Mouse (Mus musculus): ENCODE results near the gene Krtcap3. TPM values are rescaled to one million over a fixed set of nuclear protein-coding genes. Genes with fewer than 3 reads are reported as not detected.
"Not testable (repeated sequence)": the region's sequence is repeated elsewhere in the genome, so short reads cannot be mapped to it uniquely, and the experiment has no call there.

Gene Krtcap3
- 3.4 and 4.4 TPM in 2 replicates for polyA plus RNA-seq (2015; fragmentation: Nextera tagmentation; extraction: Ambion mirVana)

DNA sequence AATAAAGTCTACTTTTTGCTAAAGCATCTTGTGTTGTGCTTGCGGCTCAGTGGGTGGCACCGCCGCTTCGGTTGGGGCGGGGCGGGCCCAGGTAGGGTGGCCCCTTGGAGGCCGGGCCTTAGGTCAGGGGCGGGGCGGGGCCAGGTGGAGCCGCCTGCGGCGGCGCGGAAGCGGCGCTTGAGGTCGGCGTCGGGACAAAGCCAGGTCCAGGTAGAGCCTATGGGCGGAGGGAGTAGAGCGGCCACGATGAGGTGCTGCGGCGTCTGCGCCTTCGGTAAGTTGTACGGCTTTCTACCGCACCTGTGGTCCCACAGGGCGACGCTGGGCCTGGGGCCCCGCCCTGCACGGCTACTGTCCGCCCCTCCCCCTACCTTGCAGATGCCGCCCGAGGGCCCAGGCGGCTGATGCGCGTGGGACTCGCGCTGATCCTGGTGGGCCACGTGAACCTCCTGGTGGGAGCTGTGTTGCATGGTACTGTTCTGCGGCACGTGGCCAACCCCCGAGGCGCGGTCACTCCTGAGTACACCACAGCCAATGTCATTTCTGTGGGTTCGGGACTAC, at the start of gene Krtcap3:
Krtcap3 (plus strand) TSS at position 151 of the 561 bp plus-strand sequence.
- Histone ChIP-seq H3K4me1 (replicated peaks) (peaks cover 29% of the 10 kb centered on the region), H3K9me3 (replicated peaks) (no peaks in the 10 kb centered on the region), H3K4me3 (replicated peaks) (peak within 1 kb of the TSS; percentile 53), H3K27ac (no peak within 1 kb of the TSS), H3K9ac (peak within 1 kb of the TSS; percentile 36; the same call in 1 of the 2 replicates), H3K36me3 (peaks cover 73% of the 10 kb centered on the region), H3K27me3 (no peaks in the 10 kb centered on the region), H3K4me2 (peak within 1 kb of the TSS; percentile 68)
- DNase-seq, result peak; percentile 32
- WGBS (ENCODE audit: insufficient replicate concordance), result 62% methylated on average over 47 of the region's 47 CpGs
- ATAC-seq (ENCODE audit: low read depth), result peak; percentile 78

DNA sequence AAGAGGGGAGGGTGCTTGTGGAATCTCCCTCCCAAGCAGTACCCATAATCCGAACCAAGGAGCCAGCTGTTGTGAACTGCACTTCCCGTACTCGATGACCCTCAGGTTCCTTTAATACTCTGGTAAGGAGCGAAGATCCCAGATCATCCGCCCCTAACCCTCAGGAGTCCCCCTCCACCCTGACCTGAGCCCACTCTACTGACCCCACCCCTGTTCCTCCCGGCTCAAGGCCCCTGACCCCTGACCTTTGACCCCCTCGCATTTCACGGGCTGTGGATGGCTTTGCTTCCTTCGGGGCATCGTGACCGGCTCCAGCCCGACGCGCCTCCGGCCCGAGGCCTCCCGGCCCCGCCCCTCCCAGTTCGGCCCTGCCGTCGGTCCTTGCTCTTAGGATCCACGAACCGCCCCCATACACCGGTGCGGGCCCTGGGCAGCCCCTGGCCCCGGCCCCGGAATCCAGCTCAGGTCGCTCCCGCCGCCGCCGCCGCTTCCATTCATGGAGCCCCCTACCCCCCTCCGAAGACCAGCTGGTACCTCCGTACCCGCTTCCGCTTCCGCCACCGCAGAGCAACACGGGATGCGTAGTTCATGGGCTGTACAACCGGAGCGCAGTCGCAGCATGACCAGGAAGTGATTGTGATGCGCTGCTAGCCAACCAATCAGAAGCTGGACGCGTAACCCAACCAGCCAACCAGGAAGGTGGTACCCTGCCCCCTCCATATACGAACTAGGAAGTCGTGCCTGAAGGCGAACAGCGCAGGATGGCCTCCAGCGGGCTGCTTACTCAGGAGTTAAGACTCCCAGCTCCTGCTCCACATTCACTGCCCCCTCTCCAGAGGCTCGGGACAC, 49.5 kb upstream of the Krtcap3 start, which contains the start of gene Zfp513:
Zfp513 (minus strand) TSS at position 562 of the 849 bp plus-strand sequence.
- peak; percentile 95 for DNase-seq
- H3K9me3 ChIP-seq (replicated peaks), result peaks cover 5% of the 10 kb centered on the region
- peak within 1 kb of the TSS; percentile 91 for H3K4me2 ChIP-seq
- peaks cover 38% of the 10 kb centered on the region for H3K4me1 ChIP-seq (replicated peaks)
- H3K36me3 ChIP-seq, result peaks cover 85% of the 10 kb centered on the region
- 2% methylated on average over 53 of the region's 53 CpGs for WGBS (ENCODE audit: insufficient replicate concordance)
- H3K9ac ChIP-seq, result peak within 1 kb of the TSS; percentile 85
- peak within 1 kb of the TSS; percentile 82 for H3K27ac ChIP-seq
- no peaks in the 10 kb centered on the region for H3K27me3 ChIP-seq
- peak within 1 kb of the TSS; percentile 82 for H3K4me3 ChIP-seq (replicated peaks)
- ATAC-seq (ENCODE audit: low read depth), result peak; percentile 96

DNA sequence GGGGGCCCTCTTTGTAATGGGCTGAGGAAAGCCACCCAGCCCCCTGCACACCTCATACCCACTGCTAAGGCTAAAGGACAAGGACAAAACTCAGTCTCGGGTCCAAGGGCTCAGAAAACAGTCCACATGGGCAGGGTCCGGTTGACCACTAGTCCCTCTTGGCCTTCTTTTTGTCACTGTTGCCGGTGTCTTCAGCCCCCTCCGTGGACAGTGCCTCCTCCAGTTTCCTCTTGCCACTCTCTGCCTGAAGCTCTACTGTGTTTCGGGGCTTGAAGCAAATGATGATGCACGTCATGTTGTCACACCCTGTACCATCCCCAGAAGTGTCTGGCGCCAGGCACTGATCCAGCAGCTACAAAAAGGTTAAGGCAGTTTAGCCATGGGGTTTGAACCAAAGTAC, 48.6 kb upstream of the Krtcap3 start:
- Histone ChIP-seq H3K9me3 (replicated peaks) (peaks cover 5% of the 10 kb centered on the region), H3K27ac (peak overlapping the region; percentile 82), H3K4me1 (replicated peaks) (peaks cover 34% of the 10 kb centered on the region), H3K4me2 (peak overlapping the region; percentile 79), H3K4me3 (replicated peaks) (peak overlapping the region; percentile 82), H3K27me3 (no peaks in the 10 kb centered on the region), H3K36me3 (peaks cover 85% of the 10 kb centered on the region), H3K9ac (peak overlapping the region; percentile 69)
- WGBS (ENCODE audit: insufficient replicate concordance), result 77% methylated on average over 7 of the region's 7 CpGs
- DNase-seq, result no peak
- no peak for ATAC-seq (ENCODE audit: low read depth)

DNA sequence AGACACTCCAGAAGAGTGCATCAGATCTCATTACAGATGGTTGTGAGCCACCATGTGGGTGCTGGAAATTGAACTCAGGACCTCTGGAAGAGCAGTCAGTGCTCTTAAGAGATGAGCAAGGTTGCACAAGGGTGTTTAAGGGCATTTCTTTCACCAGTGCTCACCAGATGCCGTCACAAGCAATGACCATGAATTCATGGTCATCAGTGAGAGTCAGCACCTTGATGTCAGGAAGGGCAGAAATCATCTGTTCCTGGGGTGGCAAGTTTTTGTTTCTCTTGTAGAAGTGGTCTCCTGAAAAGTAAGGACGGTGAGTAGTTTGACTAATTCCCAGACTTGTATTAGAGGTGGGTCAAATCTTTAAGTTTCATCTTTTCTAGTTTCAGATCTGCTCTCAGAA, 47.6 kb upstream of the Krtcap3 start:
- Histone ChIP-seq H3K27ac (no peak overlapping the region), H3K4me2 (no peak overlapping the region), H3K9me3 (replicated peaks) (peaks cover 5% of the 10 kb centered on the region), H3K9ac (no peak overlapping the region), H3K27me3 (no peaks in the 10 kb centered on the region), H3K4me3 (replicated peaks) (no peak overlapping the region), H3K36me3 (peaks cover 85% of the 10 kb centered on the region), H3K4me1 (replicated peaks) (peaks cover 34% of the 10 kb centered on the region)
- ATAC-seq (ENCODE audit: low read depth) (no peak), DNase-seq (no peak)
- WGBS (ENCODE audit: insufficient replicate concordance), result 88% methylated on average over 2 of the region's 2 CpGs

DNA sequence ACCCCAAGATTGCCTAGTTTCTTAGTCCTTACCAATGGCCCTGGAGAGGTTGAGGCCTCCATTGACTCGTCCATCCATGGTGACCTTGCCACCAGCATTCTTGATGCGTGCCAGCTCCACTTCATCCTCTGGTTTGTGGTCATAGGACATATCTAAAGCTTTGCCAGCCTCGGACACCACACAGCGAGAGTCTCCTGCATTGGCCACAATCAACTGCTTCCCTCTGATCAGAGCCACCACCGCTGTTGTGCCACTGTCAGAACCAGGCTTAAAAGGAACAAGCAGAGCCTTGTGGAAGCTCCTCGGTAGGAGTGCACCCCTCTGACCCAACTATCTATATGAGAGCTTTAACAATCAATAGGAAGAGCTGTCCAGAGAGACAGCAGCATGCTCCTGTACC, 47.1 kb upstream of the Krtcap3 start:
- no peak for DNase-seq
- no peak overlapping the region for H3K4me3 ChIP-seq (replicated peaks)
- peaks cover 31% of the 10 kb centered on the region for H3K4me1 ChIP-seq (replicated peaks)
- H3K27me3 ChIP-seq, result no peaks in the 10 kb centered on the region
- H3K36me3 ChIP-seq, result peaks cover 80% of the 10 kb centered on the region
- H3K9ac ChIP-seq, result no peak overlapping the region
- H3K27ac ChIP-seq, result no peak overlapping the region
- peaks cover 5% of the 10 kb centered on the region for H3K9me3 ChIP-seq (replicated peaks)
- ATAC-seq (ENCODE audit: low read depth), result no peak
- H3K4me2 ChIP-seq, result no peak overlapping the region
- WGBS (ENCODE audit: insufficient replicate concordance), result 85% methylated on average over 6 of the region's 6 CpGs

DNA sequence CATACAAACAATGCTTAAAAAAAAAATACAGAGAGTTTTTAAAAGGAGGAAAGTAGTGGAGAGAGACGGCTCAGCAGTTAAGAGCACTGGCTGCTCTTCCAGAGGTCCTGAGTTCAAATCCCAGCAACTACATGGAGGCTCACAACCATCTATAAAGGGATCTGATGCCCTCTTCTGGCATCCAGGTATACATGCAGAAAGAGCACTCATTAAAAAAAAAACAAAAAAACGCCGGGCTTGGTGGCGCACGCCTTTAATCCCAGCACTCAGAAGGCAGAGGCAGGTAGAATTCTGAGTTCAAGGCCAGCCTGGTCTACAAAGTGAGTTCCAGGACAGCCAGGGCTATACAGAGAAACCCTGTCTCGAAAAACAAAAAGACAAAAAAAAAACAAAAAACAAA, 34.9 kb upstream of the Krtcap3 start:
- not testable (repeated sequence) for H3K4me3 ChIP-seq (replicated peaks); H3K27me3 ChIP-seq; H3K27ac ChIP-seq; H3K9ac ChIP-seq; ATAC-seq (ENCODE audit: low read depth); H3K9me3 ChIP-seq (replicated peaks); DNase-seq
- H3K4me2 ChIP-seq, result peak overlapping the region; percentile 17; the same call in 1 of the 2 replicates
- 69% methylated on average over 6 of the region's 6 CpGs for WGBS (ENCODE audit: insufficient replicate concordance)
- peaks cover 70% of the 10 kb centered on the region for H3K4me1 ChIP-seq (replicated peaks)
- H3K36me3 ChIP-seq, result peaks cover 17% of the 10 kb centered on the region

DNA sequence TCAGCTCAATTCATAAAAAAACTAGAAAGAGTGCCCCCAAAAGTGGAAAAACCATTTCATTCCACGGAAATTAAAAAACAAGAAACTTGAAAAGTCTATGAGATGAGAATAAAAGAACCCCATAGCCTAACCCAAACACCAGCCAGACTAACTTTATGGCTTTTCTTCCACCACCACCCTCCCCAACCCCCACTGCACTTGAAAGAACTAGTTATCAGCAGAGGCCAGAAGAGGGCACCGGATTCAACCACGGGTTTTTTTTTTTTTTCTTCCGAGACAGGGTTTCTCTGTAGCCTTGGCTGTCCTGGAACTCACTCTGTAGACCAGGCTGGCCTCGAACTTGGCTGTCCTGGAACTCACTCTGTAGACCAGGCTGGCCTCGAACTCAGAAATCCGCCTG, 33.2 kb upstream of the Krtcap3 start:
- WGBS (ENCODE audit: insufficient replicate concordance), result 13% methylated on average over 7 of the region's 7 CpGs
- peak; percentile 55 for ATAC-seq (ENCODE audit: low read depth)
- Histone ChIP-seq H3K4me2 (peak overlapping the region; percentile 92), H3K36me3 (peaks cover 14% of the 10 kb centered on the region), H3K4me1 (replicated peaks) (peaks cover 62% of the 10 kb centered on the region), H3K9me3 (replicated peaks) (no peaks in the 10 kb centered on the region), H3K27me3 (no peaks in the 10 kb centered on the region), H3K9ac (peak overlapping the region; percentile 99), H3K27ac (peak overlapping the region; percentile 97), H3K4me3 (replicated peaks) (peak overlapping the region; percentile 99)
- peak; percentile 74 for DNase-seq

DNA sequence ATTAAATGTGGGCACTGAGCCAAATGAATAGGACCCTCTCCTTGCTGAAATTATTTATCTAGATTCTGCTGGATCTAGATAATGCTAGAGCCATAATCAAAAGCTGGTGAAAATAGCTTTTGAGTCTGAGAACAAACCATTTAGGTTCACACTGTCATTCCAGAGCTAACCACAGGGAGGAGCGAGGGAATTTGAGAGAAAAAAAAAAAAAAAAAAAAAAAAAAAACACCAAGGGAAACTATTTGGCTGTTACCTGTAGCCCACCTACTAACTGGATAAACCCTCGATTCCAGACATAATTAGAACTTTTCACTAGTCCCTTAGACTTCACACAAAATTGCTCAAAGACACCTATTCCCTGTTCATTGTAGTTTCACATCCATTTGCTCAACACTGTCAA, 32.4 kb upstream of the Krtcap3 start:
- WGBS (ENCODE audit: insufficient replicate concordance), result 2% methylated on average over 2 of the region's 2 CpGs
- no peaks in the 10 kb centered on the region for H3K9me3 ChIP-seq (replicated peaks)
- peak overlapping the region; percentile 99 for H3K9ac ChIP-seq
- H3K4me3 ChIP-seq (replicated peaks), result peak overlapping the region; percentile 99
- peak overlapping the region; percentile 97 for H3K27ac ChIP-seq
- H3K4me1 ChIP-seq (replicated peaks), result peaks cover 59% of the 10 kb centered on the region
- H3K4me2 ChIP-seq, result peak overlapping the region; percentile 92
- H3K36me3 ChIP-seq, result peaks cover 14% of the 10 kb centered on the region
- no peaks in the 10 kb centered on the region for H3K27me3 ChIP-seq
- DNase-seq (no peak), ATAC-seq (ENCODE audit: low read depth) (no peak)

DNA sequence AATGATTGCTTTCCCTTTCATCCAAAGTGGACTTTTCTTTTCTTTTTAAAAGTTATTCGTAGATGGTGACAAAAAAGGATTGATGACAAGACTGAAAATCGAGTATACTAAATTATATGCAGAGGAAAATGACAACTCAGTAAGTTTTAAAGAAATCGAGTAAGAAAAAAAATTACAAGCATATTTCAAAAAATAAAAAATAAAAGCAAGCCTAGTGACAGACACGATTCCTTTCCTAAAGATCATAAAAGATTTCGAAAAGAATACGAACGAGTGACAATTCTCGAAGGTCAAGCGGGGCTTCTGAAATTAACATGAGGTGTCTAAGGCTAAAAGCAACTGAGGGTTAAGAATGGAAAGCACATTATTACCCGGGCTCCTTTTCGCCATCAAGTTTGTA, 32.0 kb upstream of the Krtcap3 start:
- WGBS (ENCODE audit: insufficient replicate concordance), result under 1% methylated on average over 11 of the region's 11 CpGs
- Histone ChIP-seq H3K4me2 (peak overlapping the region; percentile 92), H3K9me3 (replicated peaks) (no peaks in the 10 kb centered on the region), H3K27ac (peak overlapping the region; percentile 97), H3K4me1 (replicated peaks) (peaks cover 55% of the 10 kb centered on the region), H3K9ac (peak overlapping the region; percentile 99), H3K36me3 (peaks cover 14% of the 10 kb centered on the region), H3K27me3 (no peaks in the 10 kb centered on the region), H3K4me3 (replicated peaks) (peak overlapping the region; percentile 99)
- ATAC-seq (ENCODE audit: low read depth), result no peak
- no peak for DNase-seq

DNA sequence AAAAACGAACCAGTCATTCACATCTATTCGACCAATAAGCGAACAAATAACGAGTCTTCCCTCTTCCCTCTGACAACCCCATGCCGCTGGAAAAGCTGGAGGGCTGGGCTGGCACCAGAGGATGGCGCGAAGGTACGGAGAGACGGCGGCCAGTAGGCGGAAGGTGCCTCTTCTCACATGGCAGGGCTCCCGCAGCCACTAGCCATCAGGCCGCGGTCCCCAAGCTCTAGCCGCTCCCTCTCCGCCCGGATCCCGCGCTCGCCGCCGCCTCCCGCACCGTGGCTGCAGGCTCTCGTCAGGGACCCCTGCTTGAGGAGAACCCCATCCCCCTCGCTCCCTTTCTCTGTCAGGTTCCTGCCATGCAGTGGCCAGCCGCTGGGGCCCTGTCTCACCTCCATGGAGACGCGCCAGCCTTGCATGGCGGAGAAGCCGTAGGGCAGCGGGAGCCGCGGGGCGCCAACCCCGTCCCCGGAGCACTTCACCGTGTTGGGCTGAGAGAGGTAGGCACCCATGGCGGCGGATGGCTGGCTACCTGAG, 31.5 kb upstream of the Krtcap3 start:
- H3K4me2 ChIP-seq, result peak overlapping the region; percentile 92
- peak; percentile 56 for ATAC-seq (ENCODE audit: low read depth)
- H3K9ac ChIP-seq, result peak overlapping the region; percentile 99
- peak overlapping the region; percentile 97 for H3K27ac ChIP-seq
- peaks cover 50% of the 10 kb centered on the region for H3K4me1 ChIP-seq (replicated peaks)
- H3K27me3 ChIP-seq, result no peaks in the 10 kb centered on the region
- WGBS (ENCODE audit: insufficient replicate concordance), result under 1% methylated on average over 40 of the region's 40 CpGs
- H3K9me3 ChIP-seq (replicated peaks), result no peaks in the 10 kb centered on the region
- no peak for DNase-seq
- peak overlapping the region; percentile 99 for H3K4me3 ChIP-seq (replicated peaks)
- H3K36me3 ChIP-seq, result peaks cover 14% of the 10 kb centered on the region
